Mouse (Mus musculus) limb, embryonic 14.5 days (tissue): ENCODE results near the gene Alg14. TPM values are rescaled to one million over a fixed set of nuclear protein-coding genes. Genes with fewer than 3 reads are reported as not detected.

Experiments used
- ATAC-seq: fragments of 200-750 bp; cut with Nextera tagmentation; 2 replicates; pipeline ENCODE4 v1.8.0; 2017; ENCODE audit warnings: low read depth, moderate number of reproducible peaks, moderate TSS enrichment; ENCODE audit not compliant: low FRiP score
- DNase-seq: peaks from one replicate; pipeline ENCODE4 v3.0.0-alpha.2; 2015; ENCODE audit warnings: low spot score
- H3K27ac ChIP-seq: fragments of 300-500 bp; sonication (generic); replicated peaks from 2 replicates; pipeline ENCODE4 v1.5.1; 2014; ENCODE audit warnings: low read depth, mild to moderate bottlenecking, low read length, moderate library complexity, mixed read lengths
- H3K27me3 ChIP-seq: fragments of 300-500 bp; sonication (generic); 2 replicates; pipeline ENCODE4 v1.6.1; 2014; ENCODE audit warnings: low read length, mixed read lengths; ENCODE audit not compliant: control insufficient read depth, insufficient read depth
- H3K36me3 ChIP-seq: fragments of 300-500 bp; sonication (generic); 2 replicates; pipeline ENCODE4 v1.6.1; 2014; ENCODE audit warnings: mild to moderate bottlenecking, low read length, moderate library complexity, mixed read lengths; ENCODE audit not compliant: control insufficient read depth, insufficient read depth
- H3K4me1 ChIP-seq: fragments of 300-500 bp; sonication (generic); 2 replicates; pipeline ENCODE4 v1.6.1; 2014; ENCODE audit warnings: antibody characterized with exemption, low read length, mixed read lengths; ENCODE audit not compliant: control insufficient read depth, insufficient read depth
- H3K4me2 ChIP-seq: fragments of 300-500 bp; sonication (generic); replicated peaks from 2 replicates; pipeline ENCODE4 v1.6.1; 2014; ENCODE audit warnings: low read depth, mild to moderate bottlenecking, low read length, moderate library complexity; ENCODE audit not compliant: severe bottlenecking
- H3K4me3 ChIP-seq: fragments of 300-500 bp; sonication (generic); replicated peaks from 2 replicates; pipeline ENCODE4 v1.5.1; 2014; ENCODE audit warnings: low read length
- H3K9ac ChIP-seq: fragments of 300-500 bp; sonication (generic); 2 replicates; pipeline ENCODE4 v1.6.1; 2014; ENCODE audit warnings: mild to moderate bottlenecking, low read depth, low read length, moderate library complexity; ENCODE audit not compliant: severe bottlenecking
- H3K9me3 ChIP-seq: fragments of 300-500 bp; sonication (generic); 2 replicates; pipeline ENCODE4 v1.6.1; 2016; ENCODE audit warnings: low read length; ENCODE audit not compliant: control insufficient read depth
- POLR2A ChIP-seq: fragments of 200-500 bp; IDR thresholded peaks from 2 replicates; pipeline ENCODE4 v1.8.0; 2012; ENCODE audit warnings: inconsistent platforms, mild to moderate bottlenecking, moderate library complexity, borderline replicate concordance; ENCODE audit not compliant: insufficient read depth, insufficient read length; ENCODE audit errors: extremely low read depth
- WGBS: fragments of 180-500 bp; shearing (Covaris S2); extraction: QIAGEN DNeasy Blood & Tissue Kit; methylation state at CpG from one replicate; pipeline ENCODE4 v1.1.7; 2014; 5-methylcytosine and 5-hydroxymethylcytosine counted together
- polyA plus RNA-seq, 2 experiments: library from polyadenylated mRNA; depleted of rRNA in 1 of 2; stranded (reverse) in 1 of 2; unstranded in 1 of 2; fragments of >200 nt; fragmentation: Nextera tagmentation in 1 of 2; extraction: Ambion mirVana in 1 of 2; gene quantifications; 2 replicates each; pipeline versions ENCODE4 v1.2.1 to v1.2.3; 2012 to 2014

Gene Alg14
- polyA plus RNA-seq, 2 experiments: 23.7 to 47.4 TPM

DNA sequence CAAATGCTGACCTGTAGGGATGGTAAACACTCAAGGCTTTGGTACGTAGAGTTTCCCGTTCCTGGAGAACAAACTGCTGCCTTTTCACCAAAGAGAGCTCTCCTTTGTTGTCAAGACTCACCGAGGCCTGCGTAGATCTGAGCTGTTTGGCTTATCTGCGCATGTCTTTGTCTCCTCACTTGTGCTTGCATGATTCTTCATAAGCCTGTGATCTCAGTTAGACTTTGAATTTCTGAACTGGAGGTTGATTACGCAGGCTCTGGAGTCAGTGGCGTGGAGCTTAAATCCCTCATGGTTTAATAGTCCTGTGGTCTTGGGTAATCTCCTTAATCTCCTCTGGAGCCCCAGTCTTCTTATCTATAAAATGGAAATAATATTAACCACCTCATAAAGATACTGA lies 51.7 kb downstream of the Alg14 start:
- no peak overlapping the region for H3K27ac ChIP-seq
- TF ChIP-seq POLR2A: no peak
- peaks cover 24% of the 10 kb centered on the region for H3K4me1 ChIP-seq
- no peak overlapping the region for H3K4me2 ChIP-seq
- no peak overlapping the region for H3K9ac ChIP-seq
- WGBS: 83% methylated on average over 7 of the region's 7 CpGs
- no peaks in the 10 kb centered on the region for H3K9me3 ChIP-seq
- H3K36me3 ChIP-seq: no peaks in the 10 kb centered on the region
- DNase-seq (no peak), ATAC-seq (no peak)
- H3K4me3 ChIP-seq: no peak overlapping the region
- H3K27me3 ChIP-seq: no peaks in the 10 kb centered on the region

- peak; percentile 73 for ATAC-seq
- Histone ChIP-seq H3K9me3 (no peaks in the 10 kb centered on the region), H3K27me3 (no peaks in the 10 kb centered on the region), H3K4me3 (no peak overlapping the region), H3K9ac (no peak overlapping the region), H3K4me2 (no peak overlapping the region; the same call in 1 of the 2 replicates), H3K36me3 (no peaks in the 10 kb centered on the region), H3K4me1 (peaks cover 31% of the 10 kb centered on the region), H3K27ac (peak overlapping the region; percentile 35; the same call in 1 of the 2 replicates)
- 32% methylated on average over 8 of the region's 8 CpGs for WGBS
- peak; percentile 61 for DNase-seq
- no peak for TF ChIP-seq POLR2A
Observed at GRCm38 (mm10) chr3:121344056-121344945, 52.7 kb downstream of the Alg14 start.

DNA sequence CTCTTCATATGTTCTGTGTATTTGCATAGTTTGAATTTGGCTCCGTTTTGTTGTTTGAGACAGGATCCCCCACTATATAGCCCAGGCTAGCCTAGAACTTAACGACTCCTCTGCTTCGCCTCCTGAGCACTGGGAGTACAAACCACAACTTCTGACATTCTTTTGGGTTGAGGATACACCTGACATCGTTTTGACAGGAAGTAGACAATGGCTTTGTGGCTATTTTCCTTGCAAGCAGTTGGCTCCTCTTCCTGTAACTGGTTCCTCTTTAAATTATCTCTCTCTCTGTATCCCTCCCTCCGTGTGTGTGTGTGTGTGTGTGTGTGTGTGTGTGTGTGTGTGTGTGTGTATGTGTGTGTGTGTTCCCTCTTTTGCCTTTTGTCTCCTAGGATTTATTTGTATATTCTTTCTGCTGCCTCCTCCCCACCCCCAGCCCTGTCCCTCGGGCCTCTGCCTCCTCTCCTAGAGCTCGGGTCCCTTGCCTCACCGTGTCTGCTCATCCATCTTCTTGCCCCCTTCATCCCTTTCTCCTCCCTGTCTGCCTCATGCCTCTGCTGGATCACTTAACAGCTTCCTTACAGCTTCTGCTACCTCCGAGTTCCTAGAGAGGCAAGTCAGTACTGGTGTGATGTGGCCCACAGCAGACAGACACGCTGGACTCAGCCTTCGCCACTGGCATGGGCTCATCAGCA lies 53.5 kb downstream of the Alg14 start:
- Histone ChIP-seq H3K27me3 (no peaks in the 10 kb centered on the region), H3K4me3 (no peak overlapping the region), H3K27ac (0 out of 2 replicates have a peak overlapping the region, but pooled peaks have one; percentile 35), H3K36me3 (no peaks in the 10 kb centered on the region), H3K9me3 (no peaks in the 10 kb centered on the region), H3K4me2 (no peak overlapping the region), H3K9ac (no peak overlapping the region), H3K4me1 (peaks cover 38% of the 10 kb centered on the region)
- DNase-seq: no peak
- no peak for TF ChIP-seq POLR2A
- no peak for ATAC-seq
- WGBS: 43% methylated on average over 11 of the region's 11 CpGs

DNA sequence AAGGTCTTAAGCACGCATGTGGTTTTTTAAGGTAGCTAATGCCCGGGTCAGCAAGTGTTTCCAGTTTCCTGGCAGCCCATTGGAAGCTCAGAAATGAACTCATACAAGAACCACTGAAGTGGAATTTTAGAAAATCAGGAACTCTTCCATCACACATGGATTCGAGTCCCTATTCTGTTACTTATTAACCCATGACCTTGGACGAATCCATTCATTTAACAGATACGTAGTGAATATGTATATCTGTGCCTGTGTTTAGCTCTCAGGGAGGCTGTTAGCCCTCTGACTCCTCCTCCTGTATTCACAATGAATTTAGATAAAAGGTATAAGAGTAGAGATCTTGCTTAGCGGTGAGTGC lies 54.0 kb downstream of the Alg14 start:
- Histone ChIP-seq H3K36me3 (no peaks in the 10 kb centered on the region), H3K9me3 (no peaks in the 10 kb centered on the region), H3K9ac (no peak overlapping the region), H3K27ac (0 out of 2 replicates have a peak overlapping the region, but pooled peaks have one; percentile 8), H3K27me3 (no peaks in the 10 kb centered on the region), H3K4me3 (no peak overlapping the region), H3K4me2 (no peak overlapping the region), H3K4me1 (peaks cover 39% of the 10 kb centered on the region)
- DNase-seq (no peak), ATAC-seq (no peak)
- TF ChIP-seq POLR2A: no peak
- WGBS: 50% methylated on average over 6 of the region's 6 CpGs

DNA sequence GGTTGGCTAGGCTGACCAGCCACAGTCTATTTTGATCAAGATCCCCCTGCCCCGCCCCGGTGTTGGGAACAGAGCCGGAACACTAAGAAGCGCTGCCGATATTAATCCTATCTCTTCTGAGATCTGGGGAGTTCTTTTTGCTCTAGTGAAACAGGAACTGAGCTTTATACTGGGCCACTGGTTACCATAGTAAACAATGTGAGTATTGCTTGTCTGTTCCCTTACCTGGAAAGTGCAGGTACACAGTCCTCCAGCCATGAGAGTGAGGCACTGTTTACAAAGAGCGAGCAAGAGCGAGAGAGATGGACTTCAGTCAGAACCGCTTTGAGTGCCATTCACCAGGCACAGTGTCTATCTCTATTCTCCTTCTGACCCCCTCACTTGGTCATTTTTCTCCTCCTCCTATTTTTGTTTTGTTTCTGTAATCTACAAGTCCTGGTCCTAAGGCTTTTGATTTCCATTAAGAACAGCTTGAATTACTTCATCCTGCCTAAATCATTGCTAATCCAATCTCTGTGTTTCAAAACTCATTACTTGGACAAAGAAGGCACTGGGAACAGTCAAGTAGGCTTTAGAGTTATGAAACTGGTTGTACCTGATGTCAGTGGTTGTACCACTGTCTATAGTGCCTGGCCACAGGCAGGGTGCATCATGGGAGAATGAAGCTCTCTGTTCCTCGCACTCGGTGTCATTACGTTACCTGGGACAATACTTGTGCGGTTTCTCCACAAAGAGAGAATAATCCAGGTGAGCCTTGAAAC lies 55.1 kb downstream of the Alg14 start:
- H3K4me1 ChIP-seq: peaks cover 39% of the 10 kb centered on the region
- no peak overlapping the region for H3K27ac ChIP-seq
- H3K27me3 ChIP-seq: no peaks in the 10 kb centered on the region
- no peak overlapping the region for H3K4me3 ChIP-seq
- H3K9ac ChIP-seq: no peak overlapping the region
- no peak overlapping the region for H3K4me2 ChIP-seq
- no peaks in the 10 kb centered on the region for H3K36me3 ChIP-seq
- H3K9me3 ChIP-seq: no peaks in the 10 kb centered on the region
- ATAC-seq (no peak), DNase-seq (no peak)
- 96% methylated on average over 12 of the region's 12 CpGs for WGBS
- TF ChIP-seq POLR2A: no peak
